Mouse (Mus musculus) stomach, embryonic 14.5 days (tissue): ENCODE measurements around the gene Dhx57. TPM values are rescaled to one million over a fixed set of nuclear protein-coding genes. Genes with fewer than 3 reads are reported as not detected.

Experiments used
- ATAC-seq: fragments of 200-750 bp; cut with Nextera tagmentation; 2 replicates; pipeline ENCODE4 v1.8.0; 2017; ENCODE audit warnings: low read depth, moderate TSS enrichment; ENCODE audit not compliant: insufficient number of reproducible peaks, insufficient read depth, low FRiP score
- H3K27ac ChIP-seq: fragments of 300-500 bp; sonication (generic); 2 replicates; pipeline ENCODE4 v1.5.1; 2014; ENCODE audit warnings: mild to moderate bottlenecking, low read length, moderate library complexity, mixed read lengths
- H3K27me3 ChIP-seq: fragments of 300-500 bp; sonication (generic); 2 replicates; pipeline ENCODE4 v1.6.1; 2014; ENCODE audit warnings: low read length, control low read depth, mixed read lengths; ENCODE audit not compliant: control insufficient read depth, insufficient read depth
- H3K36me3 ChIP-seq: fragments of 300-500 bp; sonication (generic); 2 replicates; pipeline ENCODE4 v1.6.1; 2014; ENCODE audit warnings: mild to moderate bottlenecking, control low read depth, low read length, moderate library complexity, mixed read lengths; ENCODE audit not compliant: control insufficient read depth, insufficient read depth
- H3K4me1 ChIP-seq: fragments of 300-500 bp; sonication (generic); 2 replicates; pipeline ENCODE4 v1.6.1; 2014; ENCODE audit warnings: low read length, control low read depth, mixed read lengths; ENCODE audit not compliant: control insufficient read depth, insufficient read depth
- H3K4me2 ChIP-seq: fragments of 300-500 bp; sonication (generic); replicated peaks from 2 replicates; pipeline ENCODE4 v1.6.1; 2014; ENCODE audit warnings: low read depth, low read length, control low read depth
- H3K4me3 ChIP-seq: fragments of 300-500 bp; sonication (generic); 2 replicates; pipeline ENCODE4 v1.5.1; 2014; ENCODE audit warnings: low read depth, low read length, control low read depth
- H3K9ac ChIP-seq: fragments of 300-500 bp; sonication (generic); replicated peaks from 2 replicates; pipeline ENCODE4 v1.6.1; 2014; ENCODE audit warnings: low read depth, mild to moderate bottlenecking, control low read depth, low read length, moderate library complexity, mixed read lengths
- H3K9me3 ChIP-seq: fragments of 300-500 bp; sonication (generic); 2 replicates; pipeline ENCODE4 v1.6.1; 2016; ENCODE audit warnings: low read depth, low read length, control low read depth; ENCODE audit not compliant: control insufficient read depth
- WGBS: fragments of 180-500 bp; shearing (Covaris S2); extraction: QIAGEN DNeasy Blood & Tissue Kit; methylation state at CpG from one replicate; pipeline ENCODE4 v1.1.7; 2014; 5-methylcytosine and 5-hydroxymethylcytosine counted together
- polyA plus RNA-seq: library from polyadenylated mRNA; unstranded; fragments of >200 nt; fragmentation: Nextera tagmentation; extraction: Ambion mirVana; gene quantifications from 2 replicates; pipeline ENCODE4 v1.2.1, GENCODE M21; 2014

The Dhx57 gene
- polyA plus RNA-seq, 1 experiment from 2014 or later, result 19.8 TPM

DNA sequence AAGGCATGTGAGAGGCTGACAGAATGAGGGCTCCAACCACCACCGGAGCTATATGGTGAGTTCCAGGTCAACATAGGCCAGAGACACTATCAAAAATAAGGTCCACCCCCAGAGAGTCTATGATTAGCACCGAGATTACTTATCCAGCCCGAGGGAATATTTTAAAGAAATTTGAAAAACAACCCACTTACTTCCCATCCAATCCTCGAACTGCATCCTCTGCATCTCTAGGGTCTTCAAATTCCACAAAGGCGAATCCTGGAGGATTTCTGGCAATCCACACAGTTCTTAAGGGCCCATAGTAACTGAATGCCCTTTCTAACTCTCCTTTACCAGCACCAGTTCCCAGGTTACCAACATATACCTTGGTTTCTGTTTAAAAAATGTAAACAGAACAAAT lies 84.6 kb downstream of the Dhx57 start:
- peak overlapping the region; percentile 98 for H3K9ac ChIP-seq
- no peaks in the 10 kb centered on the region for H3K4me1 ChIP-seq
- 13% methylated on average over 5 of the region's 5 CpGs for WGBS
- peak overlapping the region; percentile 98 for H3K4me3 ChIP-seq
- H3K36me3 ChIP-seq, result peaks cover 37% of the 10 kb centered on the region
- no peaks in the 10 kb centered on the region for H3K27me3 ChIP-seq
- H3K4me2 ChIP-seq, result peak overlapping the region; percentile 66
- no peak overlapping the region for H3K27ac ChIP-seq
- ATAC-seq, result no peak
- no peaks in the 10 kb centered on the region for H3K9me3 ChIP-seq

DNA sequence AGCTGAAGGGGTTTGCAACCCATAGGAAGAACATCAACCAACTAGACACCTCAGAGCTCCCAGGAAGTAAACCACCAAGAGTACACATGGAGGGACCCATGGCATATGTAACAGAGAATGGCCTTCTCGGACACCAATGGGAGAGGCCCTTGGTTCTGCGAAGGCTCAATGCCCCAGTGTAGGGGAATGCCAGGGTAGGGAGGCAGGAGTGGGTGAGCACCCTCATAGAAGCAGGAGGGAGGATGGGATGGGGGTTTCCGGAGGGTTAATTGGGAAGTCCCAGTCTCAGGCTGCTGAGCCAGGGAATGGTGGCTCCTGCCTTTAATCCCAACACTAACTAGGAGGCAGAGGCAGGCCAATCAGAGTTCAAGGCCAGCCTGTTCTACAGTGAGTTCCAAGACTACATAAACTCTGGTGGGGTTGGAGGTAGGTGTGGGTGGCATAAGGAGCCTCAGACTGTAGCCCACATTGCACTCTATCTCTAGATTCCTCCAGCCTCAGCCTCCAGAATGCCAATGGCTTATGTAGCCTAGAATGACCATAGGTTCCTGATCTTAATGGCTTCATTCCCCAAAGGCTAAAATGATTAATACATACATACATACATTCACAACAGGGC lies 91.0 kb downstream of the Dhx57 start:
- Histone ChIP-seq H3K9me3 (no peaks in the 10 kb centered on the region), H3K4me1 (no peaks in the 10 kb centered on the region), H3K4me2 (no peak overlapping the region), H3K27me3 (no peaks in the 10 kb centered on the region), H3K9ac (no peak overlapping the region), H3K36me3 (peaks cover 57% of the 10 kb centered on the region), H3K4me3 (no peak overlapping the region), H3K27ac (no peak overlapping the region)
- 0 out of 2 replicates have a peak, but pooled peaks have one; percentile 10 for ATAC-seq
- 86% methylated on average over 3 of the region's 3 CpGs for WGBS

DNA sequence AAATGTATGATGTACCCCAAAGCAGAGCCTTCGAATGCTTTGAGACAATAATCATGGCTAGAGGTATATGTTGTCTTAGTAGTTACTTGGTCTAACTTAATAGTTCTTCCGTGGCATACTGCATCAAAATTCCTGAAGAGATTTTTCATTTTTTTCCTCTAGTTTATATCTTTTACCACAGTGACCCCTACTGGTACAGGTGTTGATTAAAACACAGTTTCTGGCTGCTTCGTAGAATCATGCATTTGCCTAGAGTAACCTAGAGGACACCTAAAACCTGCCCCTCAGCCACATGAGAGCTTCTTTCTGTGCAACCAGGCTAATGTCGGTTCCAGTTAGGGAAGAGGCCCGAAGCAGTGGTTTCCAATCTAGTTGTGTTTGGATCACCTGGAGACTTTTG lies 97.2 kb downstream of the Dhx57 start:
- Histone ChIP-seq H3K4me2 (no peak overlapping the region), H3K36me3 (peaks cover 13% of the 10 kb centered on the region), H3K4me1 (no peaks in the 10 kb centered on the region), H3K9me3 (no peaks in the 10 kb centered on the region), H3K27me3 (no peaks in the 10 kb centered on the region), H3K4me3 (no peak overlapping the region), H3K9ac (no peak overlapping the region), H3K27ac (no peak overlapping the region)
- WGBS, result 64% methylated on average over 5 of the region's 5 CpGs
- no peak for ATAC-seq

Other genes starting within 250 kb of the Dhx57 start
- 65.6 and 66.6 TPM in 2 replicates for gene Hnrnpll, start 228.1 kb downstream of the Dhx57 start, polyA plus RNA-seq
- 19.3 and 20.0 TPM in 2 replicates for gene Galm, start 163.0 kb downstream of the Dhx57 start, polyA plus RNA-seq
- gene Srsf7, start 83.2 kb downstream of the Dhx57 start, polyA plus RNA-seq, result 597 and 627 TPM in 2 replicates
- gene Ttc39d, start 83.0 kb downstream of the Dhx57 start, polyA plus RNA-seq, result 0.13 TPM in 1 of 2 replicates, not detected in the other
- gene Gemin6, start 66.0 kb downstream of the Dhx57 start, polyA plus RNA-seq, result 36.1 and 40.7 TPM in 2 replicates
- gene Morn2, start 273 bp downstream of the Dhx57 start, polyA plus RNA-seq, result 22.2 and 26.5 TPM in 2 replicates
- 1.2 and 2.1 TPM in 2 replicates for gene Arhgef33, start 16.9 kb upstream of the Dhx57 start, polyA plus RNA-seq
- gene Gm10190, start 83.1 kb upstream of the Dhx57 start, polyA plus RNA-seq, result 2.8 TPM in 1 of 2 replicates, not detected in the other
- 8.1 and 9.3 TPM in 2 replicates for gene Sos1, start 190.0 kb upstream of the Dhx57 start, polyA plus RNA-seq